Mouse (Mus musculus): ENCODE results near the gene 1700037C18Rik. TPM values are rescaled to one million over a fixed set of nuclear protein-coding genes. Genes with fewer than 3 reads are reported as not detected.

The 1700037C18Rik gene
- polyA plus RNA-seq, 1 experiment from 2014 or later: 8.3 TPM

Small RNA genes within 50 kb of the gene (microRNA-seq; reads per million reads assigned to microRNA genes)
- not detected for gene Gm23493

Other genes starting within 250 kb of the 1700037C18Rik start
- not detected in 2 replicates for gene Mefv, start 190.6 kb downstream of the 1700037C18Rik start, polyA plus RNA-seq (2015; fragmentation: Nextera tagmentation; extraction: Ambion mirVana)
- gene Zfp263, start 164.6 kb downstream of the 1700037C18Rik start, polyA plus RNA-seq (2015; fragmentation: Nextera tagmentation; extraction: Ambion mirVana): 62.5 and 62.7 TPM in 2 replicates
- 0.77 and 3.3 TPM in 2 replicates for gene Olfr15, start 77.8 kb downstream of the 1700037C18Rik start, polyA plus RNA-seq (2015; fragmentation: Nextera tagmentation; extraction: Ambion mirVana)
- 1.8 and 2.3 TPM in 2 replicates for gene Zfp174, start 61.4 kb downstream of the 1700037C18Rik start, polyA plus RNA-seq (2015; fragmentation: Nextera tagmentation; extraction: Ambion mirVana)
- gene Naa60, start 36.3 kb downstream of the 1700037C18Rik start, polyA plus RNA-seq (2015; fragmentation: Nextera tagmentation; extraction: Ambion mirVana): 55.4 and 57.6 TPM in 2 replicates
- 5.7 and 6.0 TPM in 2 replicates for gene Zfp597, start 24.1 kb downstream of the 1700037C18Rik start, polyA plus RNA-seq (2015; fragmentation: Nextera tagmentation; extraction: Ambion mirVana)
- gene Gm20695, start 24.0 kb downstream of the 1700037C18Rik start, polyA plus RNA-seq (2015; fragmentation: Nextera tagmentation; extraction: Ambion mirVana): 2.1 TPM in 1 of 2 replicates, not detected in the other
- 39.7 and 41.9 TPM in 2 replicates for gene Cluap1, start 112 bp upstream of the 1700037C18Rik start, polyA plus RNA-seq (2015; fragmentation: Nextera tagmentation; extraction: Ambion mirVana)
- gene Nlrc3, start 67.9 kb upstream of the 1700037C18Rik start, polyA plus RNA-seq (2015; fragmentation: Nextera tagmentation; extraction: Ambion mirVana): 0.67 and 1.3 TPM in 2 replicates
- gene Slx4, start 95.1 kb upstream of the 1700037C18Rik start, polyA plus RNA-seq (2015; fragmentation: Nextera tagmentation; extraction: Ambion mirVana): 20.8 and 21.2 TPM in 2 replicates
- gene Dnase1, start 128.3 kb upstream of the 1700037C18Rik start, polyA plus RNA-seq (2015; fragmentation: Nextera tagmentation; extraction: Ambion mirVana): 6.2 and 6.5 TPM in 2 replicates
- 77.8 and 83.7 TPM in 2 replicates for gene Trap1, start 169.1 kb upstream of the 1700037C18Rik start, polyA plus RNA-seq (2015; fragmentation: Nextera tagmentation; extraction: Ambion mirVana)